Mouse (Mus musculus) hindbrain, embryonic 16.5 days (tissue): ENCODE results near the gene Mast3. TPM values are rescaled to one million over a fixed set of nuclear protein-coding genes. Genes with fewer than 3 reads are reported as not detected.
"Not testable (repeated sequence)": the region's sequence is repeated elsewhere in the genome, so short reads cannot be mapped to it uniquely, and the experiment has no call there.

ENCODE experiments used
- ATAC-seq: fragments of 200-750 bp; cut with Nextera tagmentation; 2 replicates; pipeline ENCODE4 v1.8.0; 2017; ENCODE audit warnings: moderate TSS enrichment, moderate library complexity
- H3K27ac ChIP-seq: fragments of 300-500 bp; sonication (generic); 2 replicates; pipeline ENCODE4 v1.5.1; 2014; ENCODE audit warnings: low read depth, mild to moderate bottlenecking, control low read depth, low read length, moderate library complexity
- H3K27me3 ChIP-seq: fragments of 300-500 bp; sonication (generic); replicated peaks from 2 replicates; pipeline ENCODE4 v1.6.1; 2014; ENCODE audit warnings: low read length; ENCODE audit not compliant: control insufficient read depth, insufficient read depth
- H3K36me3 ChIP-seq: fragments of 300-500 bp; sonication (generic); 2 replicates; pipeline ENCODE4 v1.6.1; 2014; ENCODE audit warnings: mild to moderate bottlenecking, low read length, moderate library complexity, mixed read lengths; ENCODE audit not compliant: control insufficient read depth, insufficient read depth
- H3K4me1 ChIP-seq: fragments of 300-500 bp; sonication (generic); 2 replicates; pipeline ENCODE4 v1.6.1; 2014; ENCODE audit warnings: low read depth, low read length; ENCODE audit not compliant: control insufficient read depth, insufficient read depth
- H3K4me2 ChIP-seq: fragments of 300-500 bp; sonication (generic); 2 replicates; pipeline ENCODE4 v1.6.1; 2014; ENCODE audit warnings: mild to moderate bottlenecking, low read length, control low read depth, moderate library complexity
- H3K4me3 ChIP-seq: fragments of 300-500 bp; sonication (generic); 2 replicates; pipeline ENCODE4 v1.5.1; 2014; ENCODE audit warnings: mild to moderate bottlenecking, low read length, control low read depth, moderate library complexity
- H3K9ac ChIP-seq: fragments of 300-500 bp; sonication (generic); 2 replicates; pipeline ENCODE4 v1.6.1; 2014; ENCODE audit warnings: low read depth, mild to moderate bottlenecking, control low read depth, low read length, moderate library complexity
- H3K9me3 ChIP-seq: fragments of 300-500 bp; sonication (generic); 2 replicates; pipeline ENCODE4 v1.6.1; 2014; ENCODE audit warnings: mild to moderate bottlenecking, low read length, moderate library complexity; ENCODE audit not compliant: control insufficient read depth
- WGBS: fragments of 180-500 bp; shearing (Covaris S2); extraction: QIAGEN DNeasy Blood & Tissue Kit; methylation state at CpG from one replicate; pipeline ENCODE4 v1.1.7; 2014; 5-methylcytosine and 5-hydroxymethylcytosine counted together
- polyA plus RNA-seq: library from polyadenylated mRNA; unstranded; fragments of >200 nt; fragmentation: Nextera tagmentation; extraction: Ambion mirVana; gene quantifications from 2 replicates; pipeline ENCODE4 v1.2.1, GENCODE M21; 2015

The Mast3 gene
- polyA plus RNA-seq, 1 experiment from 2014 or later = 21.9 TPM

- H3K9ac ChIP-seq = no peak overlapping the region
- H3K4me1 ChIP-seq = no peaks in the 10 kb centered on the region
- H3K27ac ChIP-seq = no peak overlapping the region
- no peak overlapping the region for H3K4me3 ChIP-seq
- ATAC-seq = no peak
- 78% methylated on average over 8 of the region's 8 CpGs for WGBS
- no peak overlapping the region for H3K4me2 ChIP-seq
- no peaks in the 10 kb centered on the region for H3K36me3 ChIP-seq
- H3K9me3 ChIP-seq = peaks cover 2% of the 10 kb centered on the region
- H3K27me3 ChIP-seq = peaks cover 6% of the 10 kb centered on the region
Observed at GRCm38 (mm10) chr8:70825816-70826215, 21.0 kb upstream of the Mast3 start.

GRCm38 (mm10) chr8:70823802-70824201, 18.9 kb upstream of the Mast3 start:
- peaks cover 5% of the 10 kb centered on the region for H3K9me3 ChIP-seq
- H3K36me3 ChIP-seq = no peaks in the 10 kb centered on the region
- H3K4me3 ChIP-seq = no peak overlapping the region
- no peak for ATAC-seq
- no peaks in the 10 kb centered on the region for H3K4me1 ChIP-seq
- peaks cover 12% of the 10 kb centered on the region for H3K27me3 ChIP-seq
- no peak overlapping the region for H3K27ac ChIP-seq
- no peak overlapping the region for H3K4me2 ChIP-seq
- WGBS = 90% methylated on average over 7 of the region's 7 CpGs
- no peak overlapping the region for H3K9ac ChIP-seq

- not testable (repeated sequence) for H3K4me3 ChIP-seq, H3K27ac ChIP-seq, H3K9me3 ChIP-seq, H3K4me1 ChIP-seq, H3K36me3 ChIP-seq, H3K4me2 ChIP-seq, H3K9ac ChIP-seq, ATAC-seq
- H3K27me3 ChIP-seq = peaks cover 12% of the 10 kb centered on the region
- WGBS = 78% methylated on average over 3 of the region's 3 CpGs
Observed at GRCm38 (mm10) chr8:70822594-70822993, 17.7 kb upstream of the Mast3 start.

GRCm38 (mm10) chr8:70821992-70822391, 17.1 kb upstream of the Mast3 start:
- Histone ChIP-seq H3K27ac (no peak overlapping the region), H3K9me3 (peaks cover 8% of the 10 kb centered on the region), H3K4me2 (no peak overlapping the region), H3K4me3 (no peak overlapping the region), H3K27me3 (peaks cover 14% of the 10 kb centered on the region), H3K9ac (no peak overlapping the region), H3K4me1 (peaks cover 2% of the 10 kb centered on the region; the same call in 1 of the 2 replicates), H3K36me3 (no peaks in the 10 kb centered on the region)
- 47% methylated on average over 11 of the region's 11 CpGs for WGBS
- ATAC-seq = no peak

GRCm38 (mm10) chr8:70821399-70821962, 16.6 kb upstream of the Mast3 start:
- WGBS = 18% methylated on average over 29 of the region's 30 CpGs
- peaks cover 20% of the 10 kb centered on the region for H3K27me3 ChIP-seq
- peak; percentile 54 for ATAC-seq
- H3K36me3 ChIP-seq = no peaks in the 10 kb centered on the region
- H3K9ac ChIP-seq = no peak overlapping the region
- H3K9me3 ChIP-seq = peaks cover 7% of the 10 kb centered on the region
- H3K4me2 ChIP-seq = no peak overlapping the region
- H3K4me1 ChIP-seq = peaks cover 2% of the 10 kb centered on the region; the same call in 1 of the 2 replicates
- no peak overlapping the region for H3K27ac ChIP-seq
- no peak overlapping the region for H3K4me3 ChIP-seq

- Histone ChIP-seq H3K27me3 (peaks cover 20% of the 10 kb centered on the region), H3K9me3 (peaks cover 7% of the 10 kb centered on the region)
- whole genome bisulfite sequencing = 5% methylated on average over 31 of the region's 31 CpGs
Observed at GRCm38 (mm10) chr8:70820101-70820935, 15.5 kb upstream of the Mast3 start.

GRCm38 (mm10) chr8:70816679-70817078, 11.8 kb upstream of the Mast3 start:
- H3K36me3 ChIP-seq = no peaks in the 10 kb centered on the region
- peaks cover 7% of the 10 kb centered on the region for H3K9me3 ChIP-seq
- peaks cover 31% of the 10 kb centered on the region for H3K27me3 ChIP-seq
- WGBS = 8% methylated on average over 27 of the region's 30 CpGs
- H3K4me1 ChIP-seq = peaks cover 2% of the 10 kb centered on the region; the same call in 1 of the 2 replicates
- H3K9ac ChIP-seq = no peak overlapping the region
- peak overlapping the region; percentile 24 for H3K4me3 ChIP-seq
- H3K4me2 ChIP-seq = peak overlapping the region; percentile 38
- H3K27ac ChIP-seq = no peak overlapping the region
- peak; percentile 46; the same call in 1 of the 2 replicates for ATAC-seq

More at GRCm38 (mm10) chr8:70820101-70820935, 15.5 kb upstream of the Mast3 start:
- ATAC-seq = peak; percentile 48
- Histone ChIP-seq H3K36me3 (no peaks in the 10 kb centered on the region), H3K27ac (no peak overlapping the region), H3K4me1 (peaks cover 2% of the 10 kb centered on the region; the same call in 1 of the 2 replicates), H3K9ac (no peak overlapping the region), H3K4me3 (no peak overlapping the region), H3K4me2 (no peak overlapping the region)

GRCm38 (mm10) chr8:70812885-70813284, 8.0 kb upstream of the Mast3 start:
- Histone ChIP-seq H3K4me3 (no peak overlapping the region), H3K9me3 (no peaks in the 10 kb centered on the region), H3K4me1 (peaks cover 2% of the 10 kb centered on the region; the same call in 1 of the 2 replicates), H3K27me3 (peaks cover 18% of the 10 kb centered on the region), H3K27ac (no peak overlapping the region), H3K4me2 (no peak overlapping the region), H3K9ac (no peak overlapping the region), H3K36me3 (no peaks in the 10 kb centered on the region)
- 66% methylated on average over 4 of the region's 4 CpGs for WGBS
- no peak for ATAC-seq

- no peak overlapping the region for H3K27ac ChIP-seq
- H3K4me2 ChIP-seq = no peak overlapping the region
- 35% methylated on average over 4 of the region's 4 CpGs for WGBS
- H3K9me3 ChIP-seq = no peaks in the 10 kb centered on the region
- no peak overlapping the region for H3K4me3 ChIP-seq
- H3K27me3 ChIP-seq = peaks cover 17% of the 10 kb centered on the region
- H3K9ac ChIP-seq = no peak overlapping the region
- ATAC-seq = no peak
- peaks cover 1% of the 10 kb centered on the region; the same call in 1 of the 2 replicates for H3K4me1 ChIP-seq
- H3K36me3 ChIP-seq = no peaks in the 10 kb centered on the region
Observed at GRCm38 (mm10) chr8:70812055-70812454, 7.2 kb upstream of the Mast3 start.
